Mouse (Mus musculus) urinary bladder, adult 2 months (tissue): ENCODE data around the gene Iqsec1. TPM values are rescaled to one million over a fixed set of nuclear protein-coding genes. Genes with fewer than 3 reads are reported as not detected.
"Not testable (repeated sequence)": the region's sequence is repeated elsewhere in the genome, so short reads cannot be mapped to it uniquely, and the experiment has no call there.

Experiments used
- DNase-seq: peaks from one replicate; pipeline ENCODE4 v3.0.0; 2022; ENCODE audit warnings: low spot score
- polyA plus RNA-seq: library from polyadenylated mRNA; depleted of rRNA; stranded (reverse); fragments of >200 nt; gene quantifications from 2 replicates; pipeline ENCODE4 v1.2.3, GENCODE M21; 2012

Iqsec1 gene
- polyA plus RNA-seq, 1 experiment = 48.8 TPM

DNA sequence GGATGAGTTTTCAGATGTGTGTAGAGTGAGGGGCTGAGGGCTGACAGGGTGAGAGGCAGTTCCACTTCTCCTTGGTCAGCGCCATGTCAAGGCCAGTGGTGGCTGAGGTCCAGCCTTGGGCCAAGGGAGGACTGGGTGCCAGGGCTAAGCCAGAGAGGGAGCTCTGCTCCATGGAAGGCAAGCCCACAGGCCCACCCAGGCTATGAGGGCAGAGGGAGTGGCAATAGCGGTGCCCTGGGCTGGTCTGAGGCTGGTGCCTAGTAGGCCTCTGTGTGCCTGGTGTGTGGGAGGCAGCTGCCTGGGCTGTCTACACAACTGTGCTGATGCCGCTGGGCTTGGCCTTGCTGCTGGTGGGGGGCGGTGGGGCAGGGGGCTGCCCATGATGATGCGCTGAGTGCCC is 326.3 kb downstream of the Iqsec1 start:
- DNase-seq = no peak

GRCm38 (mm10) chr6:90661029-90661399 is 327.5 kb downstream of the Iqsec1 start:
- no peak for DNase-seq

GRCm38 (mm10) chr6:90660398-90661028 is 328.0 kb downstream of the Iqsec1 start:
- no peak for DNase-seq

- no peak for DNase-seq
Measured at GRCm38 (mm10) chr6:90659913-90660312, 328.6 kb downstream of the Iqsec1 start.

GRCm38 (mm10) chr6:90656344-90656850 is 332.1 kb downstream of the Iqsec1 start:
- DNase-seq = not testable (repeated sequence)

GRCm38 (mm10) chr6:90653736-90654135 is 334.7 kb downstream of the Iqsec1 start:
- DNase-seq = no peak

- DNase-seq = no peak
Measured at GRCm38 (mm10) chr6:90650634-90651033, 337.9 kb downstream of the Iqsec1 start.

GRCm38 (mm10) chr6:90649279-90649678 is 339.2 kb downstream of the Iqsec1 start:
- DNase-seq = no peak

GRCm38 (mm10) chr6:90648391-90648790 is 340.1 kb downstream of the Iqsec1 start:
- no peak for DNase-seq

- no peak for DNase-seq
Measured at GRCm38 (mm10) chr6:90644965-90645364, 343.5 kb downstream of the Iqsec1 start.

DNA sequence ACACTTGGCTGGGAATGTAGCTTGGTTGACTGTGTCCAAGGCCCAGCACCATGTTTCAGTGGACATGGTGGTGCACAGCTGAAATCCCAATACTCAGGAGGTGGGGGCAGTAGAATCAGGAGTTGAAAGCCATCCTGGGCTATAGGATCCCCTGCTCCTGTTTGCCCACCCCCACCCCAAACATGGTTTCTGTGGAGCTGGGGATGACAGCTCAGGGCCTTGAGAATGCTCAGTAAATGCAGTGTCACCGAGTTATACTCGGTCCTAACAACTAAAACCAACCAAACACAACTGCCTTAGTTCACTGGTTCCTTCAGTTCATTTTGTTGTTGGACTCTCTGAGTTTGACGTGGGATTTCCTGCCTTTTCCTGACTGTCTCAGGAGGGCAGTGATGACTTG is 345.4 kb downstream of the Iqsec1 start:
- no peak for DNase-seq

DNA sequence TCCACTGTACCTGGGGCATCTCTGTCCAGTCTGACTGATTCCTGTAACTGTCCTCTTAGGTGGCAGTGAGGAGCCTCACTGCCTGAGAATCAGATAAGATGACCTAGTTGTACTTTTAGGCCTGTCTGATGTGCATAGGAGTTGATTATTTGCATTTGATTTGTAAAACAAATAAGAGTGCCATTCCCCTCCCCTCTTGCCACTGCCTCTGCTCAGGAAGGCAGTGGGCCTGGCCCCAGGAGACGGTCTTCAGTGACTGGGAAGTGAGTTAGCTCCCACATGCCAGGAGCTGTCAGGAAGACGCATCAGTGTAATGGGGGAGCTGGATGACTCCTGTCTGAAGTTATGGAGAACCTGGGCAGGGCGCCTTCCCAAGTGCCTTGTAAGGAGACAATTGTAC is 352.9 kb downstream of the Iqsec1 start:
- DNase-seq = no peak

DNA sequence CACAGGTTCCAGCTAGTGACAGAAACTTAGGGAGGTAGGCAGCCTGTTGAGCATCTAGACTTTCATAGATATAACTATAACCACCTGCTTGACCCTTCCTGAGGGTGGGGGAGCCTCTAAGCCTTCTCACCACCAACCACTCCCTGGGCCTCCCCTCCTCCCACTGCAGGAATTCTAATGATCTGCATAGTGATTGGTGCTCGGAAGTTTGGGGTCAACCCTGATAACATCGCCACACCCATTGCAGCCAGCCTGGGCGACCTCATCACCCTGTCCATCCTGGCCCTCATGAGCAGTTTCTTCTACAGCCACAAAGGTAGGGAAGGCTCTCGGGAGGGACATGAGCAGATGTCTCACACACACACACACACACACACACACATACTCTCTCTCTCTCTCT is 353.4 kb downstream of the Iqsec1 start:
- DNase-seq = no peak

DNA sequence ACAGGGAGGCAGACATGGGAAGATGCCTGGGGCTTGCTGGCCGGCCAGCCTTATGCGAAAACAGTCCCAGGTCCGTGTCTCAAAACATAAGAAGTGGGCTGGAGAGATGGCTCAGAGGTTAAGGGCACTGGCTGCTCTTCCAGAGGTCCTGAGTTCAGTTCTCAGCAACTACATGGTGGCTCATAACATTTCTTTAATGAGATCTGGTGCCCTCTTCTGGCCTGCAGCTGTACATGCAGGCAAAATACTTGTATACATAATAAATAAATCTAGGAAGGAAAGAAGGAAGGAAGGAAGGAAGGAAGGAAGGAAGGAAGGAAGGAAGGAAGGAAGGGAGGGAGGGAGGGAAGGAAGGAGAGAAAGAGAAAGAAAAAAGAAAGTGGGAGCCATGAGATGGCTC is 356.0 kb downstream of the Iqsec1 start:
- DNase-seq = not testable (repeated sequence)

DNA sequence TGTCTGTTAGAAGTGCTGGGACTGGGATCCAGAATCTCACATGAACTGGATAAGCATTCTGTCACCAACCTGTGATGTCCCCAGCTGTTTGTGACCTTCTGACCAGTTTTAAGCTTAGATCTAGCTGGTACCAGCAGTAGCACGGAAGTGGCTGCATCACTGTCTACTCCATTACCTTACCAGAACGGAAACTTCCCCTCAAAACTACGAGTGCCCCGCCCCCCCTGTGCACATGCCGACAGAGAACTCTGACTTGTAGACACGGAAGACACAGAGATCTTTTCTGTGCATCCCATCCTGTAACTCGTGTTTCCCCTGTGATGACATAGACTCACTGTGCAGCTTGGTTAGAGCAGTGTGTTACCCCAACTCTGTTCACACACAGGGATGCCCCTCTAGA is 358.1 kb downstream of the Iqsec1 start:
- no peak for DNase-seq

DNA sequence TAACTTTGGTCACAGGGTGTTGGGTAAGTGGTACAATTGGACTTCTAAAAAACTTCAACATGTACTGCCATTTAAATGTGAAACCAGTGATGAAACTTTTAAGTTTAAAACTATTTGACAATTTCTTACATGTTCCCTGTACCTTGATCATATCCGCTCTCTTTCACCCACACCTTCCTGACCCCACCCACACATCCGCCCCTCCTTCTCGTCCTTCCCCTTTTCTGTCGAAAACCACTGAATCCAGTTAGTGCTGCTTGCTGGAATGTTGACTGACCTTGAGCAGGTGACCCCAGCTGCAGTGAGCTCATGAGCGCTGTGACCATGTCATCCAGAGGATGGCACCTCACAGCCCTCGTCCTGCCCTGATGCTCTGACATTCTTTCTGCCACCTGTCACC is 359.0 kb downstream of the Iqsec1 start:
- no peak for DNase-seq

- DNase-seq = no peak
Measured at GRCm38 (mm10) chr6:90627556-90627955, 360.9 kb downstream of the Iqsec1 start.

DNA sequence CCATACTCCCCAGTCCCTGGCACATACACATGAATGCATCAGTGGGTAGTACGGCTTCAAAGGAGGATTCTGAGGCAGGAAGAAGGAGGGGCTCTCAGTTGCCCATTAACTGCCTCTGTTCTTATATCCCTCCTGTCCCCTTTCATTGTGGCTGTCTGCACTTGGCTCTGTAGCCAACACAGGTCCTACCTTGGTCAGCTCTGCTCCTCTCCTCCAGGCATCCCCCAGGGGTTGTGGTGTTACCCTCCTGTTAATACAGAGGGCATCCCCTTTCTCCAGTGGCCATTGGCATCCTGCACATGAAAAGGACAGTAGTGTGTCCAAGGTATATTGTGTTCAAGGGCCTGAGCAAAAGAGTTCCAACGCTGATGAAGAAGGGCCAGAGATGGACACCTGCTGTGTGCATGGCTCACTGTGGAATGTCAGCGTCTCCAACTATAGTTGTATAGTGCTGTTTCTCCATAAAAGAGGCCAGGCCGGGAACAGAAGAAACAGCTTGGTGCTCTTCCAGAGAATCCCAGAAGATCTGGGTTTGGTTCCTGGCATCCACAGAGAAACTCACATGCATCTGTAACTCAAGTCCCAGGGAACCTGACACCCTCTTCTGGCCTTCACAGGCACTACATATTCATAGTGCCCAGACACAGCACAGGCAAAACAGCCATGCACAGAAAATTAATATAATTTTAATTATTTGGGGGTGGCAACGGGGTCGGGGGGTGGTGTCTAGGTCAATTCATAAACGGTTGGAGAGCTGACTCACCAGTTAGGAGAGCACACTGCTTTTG is 363.1 kb downstream of the Iqsec1 start:
- DNase-seq = no peak

DNA sequence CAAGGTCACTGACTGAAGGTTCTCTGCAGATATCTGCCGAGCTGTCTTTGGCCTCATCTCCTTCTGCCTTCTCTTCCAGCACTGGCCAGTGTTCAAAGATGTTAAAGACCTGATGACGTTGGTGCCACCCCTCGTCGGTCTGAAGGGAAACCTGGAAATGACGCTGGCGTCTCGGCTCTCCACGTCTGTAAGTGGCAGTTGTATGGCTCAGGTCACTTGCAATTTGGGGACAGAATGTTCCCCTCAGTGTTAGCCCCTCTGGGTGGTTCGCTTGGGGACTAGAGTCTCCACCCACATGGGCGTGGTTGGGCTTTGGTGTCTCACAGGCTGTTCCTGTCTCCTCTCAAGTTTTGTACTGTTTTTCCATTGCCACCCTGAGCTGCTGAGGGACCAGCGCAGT is 363.8 kb downstream of the Iqsec1 start:
- no peak for DNase-seq

GRCm38 (mm10) chr6:90624184-90624583 is 364.3 kb downstream of the Iqsec1 start:
- no peak for DNase-seq

DNA sequence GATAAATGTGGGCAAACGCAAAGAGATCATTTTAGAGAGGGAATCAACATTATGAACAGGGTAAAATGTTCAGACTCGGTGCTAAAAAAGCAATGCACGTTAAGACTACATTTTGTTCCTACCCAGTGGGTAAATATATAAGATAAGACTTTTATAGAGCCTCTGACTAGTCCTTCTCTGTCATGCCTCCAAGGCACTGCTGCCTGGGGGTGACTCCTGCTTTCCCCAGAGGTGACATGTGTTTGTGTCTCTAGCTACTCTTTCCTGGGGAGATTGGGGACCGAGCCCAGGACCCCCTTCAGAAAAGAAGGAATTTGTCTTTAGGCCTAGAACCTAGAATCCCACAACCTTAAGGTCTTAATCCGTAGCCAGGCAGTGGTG is 365.0 kb downstream of the Iqsec1 start:
- no peak for DNase-seq

DNA sequence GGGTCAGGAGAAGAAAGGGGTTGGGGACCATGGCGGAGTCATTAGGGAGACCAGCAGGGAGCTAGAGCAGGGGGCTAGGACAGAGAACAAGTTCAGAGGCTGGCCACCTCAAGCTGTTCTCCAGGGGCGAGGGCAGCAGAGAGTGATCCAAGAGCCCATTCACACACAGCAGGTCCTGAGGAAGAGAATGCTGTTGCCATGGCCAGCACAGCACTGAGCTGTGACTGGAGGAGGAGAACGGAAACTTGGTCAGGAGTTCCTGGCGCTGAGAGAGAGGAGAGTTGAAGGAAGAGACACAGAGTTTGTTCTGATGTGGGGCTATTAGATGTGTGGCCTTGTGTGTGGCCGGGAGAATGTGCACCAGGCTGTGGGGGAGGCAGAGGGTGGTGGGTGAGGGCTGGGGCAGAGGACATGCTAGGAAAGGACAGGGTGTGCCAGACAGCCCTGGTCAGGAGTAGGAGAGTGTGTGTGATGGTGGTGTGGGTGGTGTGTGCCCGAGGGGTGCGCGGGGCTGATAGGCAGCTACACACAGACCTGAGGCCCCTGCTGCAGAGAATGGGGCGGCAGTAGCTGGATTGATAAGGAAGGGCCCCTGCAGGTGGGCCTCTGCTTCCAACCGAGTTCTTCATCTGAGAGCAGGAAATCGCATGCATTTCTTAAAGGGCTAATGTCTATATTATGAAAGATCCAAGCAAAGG is 365.6 kb downstream of the Iqsec1 start:
- DNase-seq = no peak

- no peak for DNase-seq
Measured at GRCm38 (mm10) chr6:90621584-90621890, 366.9 kb downstream of the Iqsec1 start.
